Mouse (Mus musculus) neural tube, embryonic 14.5 days (tissue): ENCODE measurements around the gene Apex1. TPM values are rescaled to one million over a fixed set of nuclear protein-coding genes. Genes with fewer than 3 reads are reported as not detected.
"Not testable (repeated sequence)": the region's sequence is repeated elsewhere in the genome, so short reads cannot be mapped to it uniquely, and the experiment has no call there.

Source experiments
- ATAC-seq: fragments of 200-750 bp; cut with Nextera tagmentation; 2 replicates; pipeline ENCODE4 v1.8.0; 2017; ENCODE audit warnings: low read depth, mild to moderate bottlenecking, moderate TSS enrichment, moderate library complexity
- H3K27ac ChIP-seq: fragments of 300-500 bp; sonication (generic); 2 replicates; pipeline ENCODE4 v1.5.1; 2014; ENCODE audit warnings: low read depth, mild to moderate bottlenecking, control low read depth, low read length, moderate library complexity, mixed read lengths
- H3K27me3 ChIP-seq: fragments of 300-500 bp; sonication (generic); 2 replicates; pipeline ENCODE4 v1.6.1; 2014; ENCODE audit warnings: low read length; ENCODE audit not compliant: control insufficient read depth, insufficient read depth
- H3K36me3 ChIP-seq: fragments of 300-500 bp; sonication (generic); 2 replicates; pipeline ENCODE4 v1.6.1; 2014; ENCODE audit warnings: low read length, mixed read lengths; ENCODE audit not compliant: control insufficient read depth, insufficient read depth
- H3K4me1 ChIP-seq: fragments of 300-500 bp; sonication (generic); 2 replicates; pipeline ENCODE4 v1.6.1; 2014; ENCODE audit warnings: low read length; ENCODE audit not compliant: control insufficient read depth, insufficient read depth
- H3K4me2 ChIP-seq: fragments of 300-500 bp; sonication (generic); 2 replicates; pipeline ENCODE4 v1.6.1; 2014; ENCODE audit warnings: mild to moderate bottlenecking, low read depth, low read length, control low read depth
- H3K4me3 ChIP-seq: fragments of 300-500 bp; sonication (generic); 2 replicates; pipeline ENCODE4 v1.5.1; 2014; ENCODE audit warnings: low read depth, low read length, control low read depth, mixed read lengths
- H3K9ac ChIP-seq: fragments of 300-500 bp; sonication (generic); replicated peaks from 2 replicates; pipeline ENCODE4 v1.6.1; 2014; ENCODE audit warnings: low read depth, mild to moderate bottlenecking, control low read depth, low read length, mixed read lengths
- H3K9me3 ChIP-seq: fragments of 300-500 bp; sonication (generic); 2 replicates; pipeline ENCODE4 v1.6.1; 2016; ENCODE audit warnings: low read length; ENCODE audit not compliant: control insufficient read depth
- WGBS: fragments of 180-500 bp; shearing (Covaris S2); extraction: QIAGEN DNeasy Blood & Tissue Kit; methylation state at CpG from one replicate; pipeline ENCODE4 v1.1.7; 2014; 5-methylcytosine and 5-hydroxymethylcytosine counted together
- polyA plus RNA-seq: library from polyadenylated mRNA; unstranded; fragments of >200 nt; fragmentation: Nextera tagmentation; extraction: Ambion mirVana; gene quantifications from 2 replicates; pipeline ENCODE4 v1.2.1, GENCODE M21; 2014

Apex1 gene
- polyA plus RNA-seq, 1 experiment from 2014 or later: 166 TPM

DNA sequence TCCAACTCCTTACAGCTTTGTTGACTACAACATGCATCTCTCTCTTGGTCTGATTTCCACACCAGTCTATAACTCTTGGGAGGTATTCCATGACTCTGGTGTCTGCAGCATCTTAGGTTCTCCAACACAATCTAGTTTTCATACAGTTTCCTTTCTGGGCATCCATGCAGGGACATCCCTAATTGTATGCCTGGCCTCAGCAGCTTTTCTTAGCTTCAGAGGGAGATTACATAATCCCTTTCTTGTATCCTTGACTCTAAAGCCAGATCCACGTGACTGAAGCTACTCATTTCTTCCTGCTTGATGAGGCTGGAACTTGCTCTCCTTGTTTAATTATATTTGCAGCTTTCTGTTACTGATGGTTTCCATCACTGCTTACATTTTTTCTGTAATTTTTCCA, 11.9 kb downstream of the Apex1 start:
- no peak overlapping the region for H3K27ac ChIP-seq
- ATAC-seq: no peak
- no peaks in the 10 kb centered on the region for H3K4me1 ChIP-seq
- no peak overlapping the region for H3K9ac ChIP-seq
- no peaks in the 10 kb centered on the region for H3K9me3 ChIP-seq
- no peaks in the 10 kb centered on the region for H3K36me3 ChIP-seq
- H3K4me2 ChIP-seq: no peak overlapping the region
- no peaks in the 10 kb centered on the region for H3K27me3 ChIP-seq
- 70% methylated on average over 1 of the region's 1 CpGs for WGBS
- H3K4me3 ChIP-seq: no peak overlapping the region

DNA sequence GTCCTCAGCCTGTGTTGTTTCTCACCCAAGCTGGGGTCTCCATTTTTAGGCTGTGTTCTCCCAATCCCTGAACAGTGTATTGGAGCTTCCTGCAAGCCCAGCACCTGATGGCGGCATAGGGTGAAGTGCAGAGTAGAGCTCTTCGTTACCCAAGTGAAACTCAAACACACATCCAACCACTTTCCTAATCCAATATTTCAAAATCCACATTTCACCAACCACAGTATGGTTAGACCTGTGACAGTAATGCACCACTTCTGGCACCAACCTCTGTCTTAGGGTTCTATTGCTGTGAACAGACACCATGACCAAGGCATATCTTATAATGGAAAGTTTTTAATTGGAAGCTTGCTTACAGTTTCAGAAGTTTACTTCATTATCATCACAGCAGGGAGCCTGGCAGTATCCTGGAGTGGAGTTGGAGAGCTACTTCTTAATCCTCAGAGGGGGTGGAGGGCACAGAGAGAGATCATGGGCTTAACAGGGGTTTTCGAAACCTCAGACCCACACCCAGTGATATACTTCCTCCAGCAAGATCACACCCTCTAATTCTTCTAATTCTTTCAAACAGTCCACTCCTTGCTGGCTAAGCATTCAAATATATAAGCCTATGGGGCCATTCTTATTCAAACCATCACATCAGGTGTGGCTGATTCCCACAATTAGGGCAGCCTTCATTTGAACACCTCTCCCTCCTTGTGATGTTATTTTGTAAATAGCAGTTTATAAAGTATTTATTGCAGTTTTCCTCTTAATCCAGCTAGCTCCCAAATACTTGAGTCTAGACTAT, 13.5 kb downstream of the Apex1 start:
- Histone ChIP-seq H3K27ac (no peak overlapping the region), H3K4me2 (no peak overlapping the region), H3K4me3 (no peak overlapping the region), H3K9me3 (no peaks in the 10 kb centered on the region), H3K9ac (no peak overlapping the region), H3K36me3 (no peaks in the 10 kb centered on the region), H3K4me1 (no peaks in the 10 kb centered on the region), H3K27me3 (no peaks in the 10 kb centered on the region)
- WGBS: 91% methylated on average over 3 of the region's 3 CpGs
- no peak for ATAC-seq

DNA sequence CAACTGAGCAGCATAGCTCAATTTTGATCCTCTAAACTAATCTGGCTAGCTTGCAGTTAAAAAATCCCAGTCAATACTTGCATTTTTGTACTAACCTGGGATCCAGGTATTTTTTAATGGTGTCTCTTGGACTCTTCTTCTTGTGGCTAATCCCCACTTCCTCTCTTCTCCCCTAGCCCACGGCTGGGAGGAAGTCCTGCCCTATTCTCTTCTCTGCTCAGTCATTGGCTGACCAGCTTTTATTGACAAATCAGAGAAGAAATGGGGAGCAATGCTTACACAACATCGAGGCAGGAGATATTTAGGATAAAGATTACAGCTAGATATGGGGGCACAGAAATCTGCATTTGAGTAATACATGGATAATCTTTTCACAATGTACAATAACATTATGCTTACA, 14.2 kb downstream of the Apex1 start:
- H3K27me3 ChIP-seq: no peaks in the 10 kb centered on the region
- no peak for ATAC-seq
- no peaks in the 10 kb centered on the region for H3K9me3 ChIP-seq
- H3K4me1 ChIP-seq: no peaks in the 10 kb centered on the region
- no peaks in the 10 kb centered on the region for H3K36me3 ChIP-seq
- no peak overlapping the region for H3K4me3 ChIP-seq
- H3K4me2 ChIP-seq: no peak overlapping the region
- H3K27ac ChIP-seq: no peak overlapping the region
- H3K9ac ChIP-seq: no peak overlapping the region
- WGBS: 50% methylated on average over 2 of the region's 2 CpGs

DNA sequence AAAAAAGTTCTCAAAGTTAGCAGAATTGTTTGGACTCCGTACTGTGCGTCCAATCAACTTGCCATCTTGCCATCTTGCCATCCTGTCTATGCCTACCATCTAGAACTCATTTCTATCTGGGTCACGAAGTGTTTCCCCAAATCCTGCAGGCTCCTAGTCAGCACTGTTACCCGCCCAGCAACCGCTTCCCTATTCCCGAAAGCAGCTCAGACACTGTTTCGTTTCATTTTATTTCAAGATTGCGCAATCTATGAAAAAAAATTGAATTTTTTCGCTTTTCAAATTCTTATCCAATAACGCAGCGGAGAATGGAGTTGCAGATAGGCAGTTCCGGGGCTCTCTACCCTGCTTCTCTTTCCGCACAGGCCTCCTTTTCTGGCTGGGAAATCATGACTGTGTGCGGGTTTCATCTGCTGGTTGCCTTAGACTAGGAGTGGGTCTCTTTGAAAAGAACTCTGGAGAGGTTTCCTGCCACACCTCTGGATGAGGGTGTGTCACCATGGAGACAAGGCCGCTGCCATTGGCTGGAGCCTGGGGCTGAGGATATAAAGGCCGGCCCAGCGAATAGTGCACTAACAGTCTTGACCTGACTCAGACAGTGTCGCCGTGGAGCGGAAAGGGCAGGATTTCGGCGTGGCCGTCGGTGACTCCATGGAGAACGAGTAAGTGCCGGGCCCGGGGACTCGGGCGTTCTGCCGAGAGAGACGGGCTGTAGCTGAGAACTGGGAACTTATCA, 19.3 kb downstream of the Apex1 start, which contains the start of gene Gm49342:
TSS of gene Gm49342 (plus strand) at position 586 of the 736 bp plus-strand sequence.
- Histone ChIP-seq H3K36me3 (no peaks in the 10 kb centered on the region), H3K9ac (peak within 1 kb of the TSS; percentile 41; the same call in 1 of the 2 replicates), H3K9me3 (no peaks in the 10 kb centered on the region), H3K4me2 (peak within 1 kb of the TSS; percentile 56), H3K27ac (peak within 1 kb of the TSS; percentile 79), H3K27me3 (no peaks in the 10 kb centered on the region), H3K4me3 (peak within 1 kb of the TSS; percentile 38), H3K4me1 (0 out of 2 replicates have a peak, but pooled peaks cover 4% of the 10 kb centered on the region)
- 21% methylated on average over 31 of the region's 31 CpGs for WGBS
- ATAC-seq: peak; percentile 99

DNA sequence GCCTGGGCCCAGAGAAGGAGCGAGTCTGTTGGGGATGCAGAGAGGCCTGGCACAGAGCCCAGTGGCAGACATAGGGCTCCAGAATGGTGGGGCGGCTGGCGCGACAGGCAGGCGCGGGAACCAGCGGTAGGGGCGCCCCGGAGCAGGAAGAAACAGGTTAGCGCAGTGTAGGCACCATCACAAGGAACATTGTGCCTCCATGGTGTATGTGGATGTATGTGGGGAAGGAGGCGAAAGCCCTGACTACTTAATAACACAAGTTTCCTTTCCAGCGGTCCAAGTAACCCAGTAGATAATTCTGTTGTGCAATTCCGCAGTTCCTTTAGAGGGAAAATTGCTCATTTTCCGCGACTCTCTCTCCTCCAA, 19.9 kb downstream of the Apex1 start:
- H3K4me1 ChIP-seq, H3K9me3 ChIP-seq, H3K36me3 ChIP-seq, H3K27me3 ChIP-seq: not testable (repeated sequence)
- Histone ChIP-seq H3K27ac (peak overlapping the region; percentile 79), H3K9ac (peak overlapping the region; percentile 41; the same call in 1 of the 2 replicates), H3K4me3 (peak overlapping the region; percentile 38), H3K4me2 (peak overlapping the region; percentile 56)
- ATAC-seq: peak; percentile 98
- 0% methylated on average over 14 of the region's 15 CpGs for WGBS

DNA sequence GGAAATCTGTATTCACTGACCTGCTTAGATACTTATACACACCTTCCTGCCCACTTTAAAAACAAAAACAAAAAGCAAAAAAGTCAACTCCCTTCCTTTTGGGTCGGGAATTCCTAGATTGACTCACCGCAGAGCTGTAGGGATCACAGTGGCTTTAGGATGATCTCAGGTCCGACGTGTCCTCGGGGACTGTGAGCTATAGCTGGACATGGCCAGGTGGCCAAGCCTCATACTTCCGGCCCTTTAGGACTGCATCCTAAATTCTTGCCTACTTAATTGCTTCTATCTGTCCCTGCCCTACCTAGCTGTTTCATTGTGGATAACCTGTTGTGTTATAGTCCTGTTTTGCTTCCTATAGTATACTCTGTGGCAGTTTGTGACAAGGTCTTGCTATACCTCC, 20.3 kb downstream of the Apex1 start:
- ATAC-seq: 0 out of 2 replicates have a peak, but pooled peaks have one; percentile 10
- Histone ChIP-seq H3K9ac (peak overlapping the region; percentile 32; the same call in 1 of the 2 replicates), H3K4me2 (peak overlapping the region; percentile 56), H3K27ac (peak overlapping the region; percentile 79), H3K4me3 (peak overlapping the region; percentile 38)
- not testable (repeated sequence) for H3K4me1 ChIP-seq, H3K9me3 ChIP-seq, H3K36me3 ChIP-seq, H3K27me3 ChIP-seq
- 11% methylated on average over 6 of the region's 6 CpGs for WGBS

DNA sequence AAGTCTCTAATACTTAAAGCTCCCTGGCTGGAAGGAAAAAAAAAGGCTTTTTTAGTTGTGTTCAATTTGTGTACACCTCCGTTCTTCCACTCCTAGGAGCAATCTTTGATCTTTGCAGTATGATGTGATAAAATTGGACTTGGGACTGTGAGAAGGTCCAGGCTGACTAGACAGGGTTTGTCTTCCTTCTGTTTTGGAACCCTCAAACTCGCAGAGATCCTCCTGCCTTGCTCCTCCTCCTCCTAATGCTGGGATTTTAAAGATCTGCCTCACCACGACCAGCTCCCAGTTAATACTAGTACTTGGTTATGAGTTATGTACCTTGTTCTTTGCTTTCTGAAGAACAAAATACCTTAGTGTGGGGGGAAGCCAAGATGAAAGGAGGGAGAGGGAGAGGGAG, 20.8 kb downstream of the Apex1 start:
- H3K4me3 ChIP-seq: peak overlapping the region; percentile 38; the same call in 1 of the 2 replicates
- H3K27ac ChIP-seq, H3K36me3 ChIP-seq, H3K9ac ChIP-seq, H3K4me1 ChIP-seq, H3K27me3 ChIP-seq, ATAC-seq, H3K9me3 ChIP-seq: not testable (repeated sequence)
- peak overlapping the region; percentile 56 for H3K4me2 ChIP-seq
- 34% methylated on average over 3 of the region's 3 CpGs for WGBS

DNA sequence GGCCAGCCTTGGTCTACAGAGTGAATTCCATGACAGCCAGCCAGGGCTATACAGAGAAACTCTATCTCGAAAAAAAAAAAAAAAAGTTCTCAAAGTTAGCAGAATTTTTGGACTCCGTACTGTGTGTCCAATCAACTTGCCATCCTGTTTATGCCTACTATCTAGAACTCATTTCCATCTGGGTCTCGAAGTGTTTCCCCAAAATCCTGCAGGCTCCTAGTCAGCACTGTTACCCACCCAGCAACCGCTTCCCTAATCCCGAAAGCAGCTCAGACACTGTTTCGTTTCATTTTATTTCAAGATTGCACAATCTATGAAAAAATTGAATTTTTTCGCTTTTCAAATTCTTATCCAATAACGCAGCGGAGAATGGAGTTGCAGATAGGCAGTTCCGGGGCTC, 30.7 kb downstream of the Apex1 start:
- Histone ChIP-seq H3K36me3 (no peaks in the 10 kb centered on the region), H3K27me3 (no peaks in the 10 kb centered on the region), H3K9ac (no peak overlapping the region), H3K27ac (no peak overlapping the region), H3K4me1 (no peaks in the 10 kb centered on the region), H3K4me2 (no peak overlapping the region), H3K9me3 (no peaks in the 10 kb centered on the region), H3K4me3 (no peak overlapping the region)
- 92% methylated on average over 10 of the region's 10 CpGs for WGBS
- no peak for ATAC-seq

DNA sequence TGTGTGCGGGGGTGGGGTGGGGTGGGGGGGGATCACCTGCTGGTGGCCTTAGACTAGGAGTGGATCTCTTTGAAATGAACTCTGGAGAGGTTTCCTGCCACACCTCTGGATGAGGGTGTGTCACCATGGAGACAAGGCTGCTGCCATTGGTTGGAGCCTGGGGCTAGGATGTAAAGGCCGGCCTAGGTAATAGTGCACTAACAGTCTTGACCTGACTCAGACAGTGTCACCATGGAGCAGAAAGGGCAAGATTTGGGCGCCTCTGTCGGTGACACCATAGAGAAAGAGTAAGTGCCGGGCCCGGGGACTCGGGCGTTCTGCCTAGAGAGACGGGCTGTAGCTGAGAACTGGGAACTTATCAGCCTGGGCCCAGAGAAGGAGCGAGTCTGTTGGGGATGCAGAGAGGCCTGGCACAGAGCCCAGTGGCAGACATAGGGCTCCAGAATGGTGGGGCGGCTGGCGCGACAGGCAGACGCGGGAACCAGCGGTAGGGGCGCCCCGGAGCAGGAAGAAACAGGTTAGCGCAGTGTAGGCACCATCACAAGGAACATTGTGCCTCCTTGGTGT, 31.3 kb downstream of the Apex1 start, which contains the start of gene Pnp2:
TSS of gene Pnp2 (plus strand) at position 51 of the 567 bp plus-strand sequence.
- H3K9me3 ChIP-seq, H3K4me3 ChIP-seq, H3K4me1 ChIP-seq, H3K27ac ChIP-seq, H3K27me3 ChIP-seq, H3K9ac ChIP-seq, H3K36me3 ChIP-seq: not testable (repeated sequence)
- WGBS: 7% methylated on average over 18 of the region's 19 CpGs
- 0 out of 2 replicates have a peak within 1 kb of the TSS, but pooled peaks have one; percentile 20 for H3K4me2 ChIP-seq
- ATAC-seq: peak; percentile 95
